Mouse (Mus musculus) common myeloid progenitor, adult 5-6 weeks (primary cell): ENCODE data around the gene Alg12. TPM values are rescaled to one million over a fixed set of nuclear protein-coding genes. Genes with fewer than 3 reads are reported as not detected.

Experiments used
- ATAC-seq: replicated peaks from 2 replicates; pipeline ENCODE4 v1.8.0; 2016; ENCODE audit warnings: low read depth, mild to moderate bottlenecking, moderate TSS enrichment, inconsistent platforms; ENCODE audit not compliant: poor library complexity, severe bottlenecking
- total RNA-seq: library from RNA; stranded (forward); fragments of 200-1000, 187-1606 nt; gene quantifications from 2 replicates; pipeline ENCODE4 v1.2.3, GENCODE M21; 2017

Alg12 gene
- total RNA-seq, 1 experiment from 2014 or later: 5.0 TPM

DNA sequence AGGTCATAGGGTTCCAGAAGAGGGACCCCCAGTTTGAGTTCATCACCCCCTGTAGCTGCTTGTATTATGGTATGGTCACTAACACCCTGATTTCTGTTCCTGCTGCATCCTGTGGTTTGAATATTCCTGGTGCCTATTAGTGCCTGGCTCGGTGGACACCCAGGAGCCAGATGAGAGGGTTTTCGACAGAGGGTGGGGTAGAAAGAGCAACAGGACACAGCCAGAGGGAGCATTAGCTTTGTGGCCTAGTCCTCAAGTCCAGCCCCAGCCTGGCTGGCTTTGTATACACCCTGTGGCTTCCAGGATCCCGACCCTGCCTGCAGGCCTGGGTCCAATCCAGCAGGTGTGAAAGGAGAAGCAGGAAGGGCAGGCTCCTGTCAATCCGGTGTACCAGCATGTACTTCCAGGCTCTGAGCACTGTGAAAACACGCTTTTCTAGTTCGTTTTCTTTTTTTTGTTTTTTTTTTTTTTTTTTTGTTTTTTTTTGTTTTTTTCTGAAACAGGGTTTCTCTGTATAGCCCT, 36.8 kb upstream of the Alg12 start:
- ATAC-seq: no peak

DNA sequence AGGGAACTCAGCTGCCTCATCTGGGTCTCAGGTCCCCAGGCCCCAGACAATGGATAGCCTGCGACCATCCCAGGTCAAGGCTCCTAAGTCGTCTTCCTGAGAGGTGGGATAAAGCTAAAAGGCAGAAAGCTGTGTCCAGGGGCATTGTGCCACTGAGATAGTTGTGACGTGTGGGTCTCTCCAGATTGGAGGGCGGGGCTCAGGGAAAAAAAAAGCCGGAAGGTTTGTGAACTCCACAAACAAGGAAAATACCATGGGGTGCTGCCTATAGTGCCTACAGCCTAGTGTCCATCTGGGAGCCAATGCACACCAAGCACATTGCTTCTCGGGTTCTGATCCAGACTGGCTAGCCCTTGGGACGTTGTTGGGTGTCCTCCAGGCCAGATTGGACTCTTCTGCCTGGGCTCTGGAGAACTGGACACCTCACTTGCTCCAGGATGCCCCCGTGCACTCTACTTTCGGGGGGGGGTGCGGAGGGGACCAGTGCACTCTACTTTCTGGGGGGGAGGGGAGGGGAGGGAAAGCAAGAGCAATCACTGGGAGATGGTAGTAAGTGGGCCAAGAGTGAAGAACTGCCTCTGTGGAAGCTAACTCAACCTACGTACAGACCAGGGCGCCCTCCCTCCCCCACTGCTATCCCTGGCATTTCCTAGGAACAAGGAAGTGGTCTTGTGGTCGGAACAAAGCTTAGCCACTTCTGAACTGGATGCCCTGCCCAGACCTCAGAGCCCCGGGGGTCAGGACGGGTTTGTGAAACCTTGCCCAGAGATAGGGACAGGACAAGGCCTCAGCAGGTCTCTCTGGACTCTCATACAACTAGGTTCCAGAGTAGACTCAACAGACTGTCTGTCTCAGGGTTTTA, 36.1 kb upstream of the Alg12 start:
- ATAC-seq: peak; percentile 88

- ATAC-seq: no peak
Measured at GRCm38 (mm10) chr15:88854119-88854968, 35.2 kb upstream of the Alg12 start.

DNA sequence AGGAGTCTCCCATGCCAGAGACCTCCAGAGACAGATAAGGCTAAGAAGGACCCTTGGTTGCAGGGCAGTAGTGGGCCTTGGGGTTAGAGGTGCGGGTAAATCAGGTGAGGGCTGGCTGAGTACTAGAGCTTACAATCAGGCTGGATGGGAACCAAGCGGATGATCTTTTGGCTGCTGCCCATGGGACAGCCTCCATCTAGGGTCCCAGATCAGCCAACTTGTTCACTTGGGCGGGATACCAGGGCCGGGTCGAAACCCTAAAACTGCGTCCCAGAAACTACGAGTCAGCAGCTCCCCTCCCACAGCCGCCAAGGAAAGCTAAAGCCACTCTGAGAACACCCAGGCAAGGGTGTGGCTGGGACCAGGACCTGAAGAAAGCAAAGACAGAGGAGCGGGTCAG, 34.0 kb upstream of the Alg12 start:
- no peak for ATAC-seq

DNA sequence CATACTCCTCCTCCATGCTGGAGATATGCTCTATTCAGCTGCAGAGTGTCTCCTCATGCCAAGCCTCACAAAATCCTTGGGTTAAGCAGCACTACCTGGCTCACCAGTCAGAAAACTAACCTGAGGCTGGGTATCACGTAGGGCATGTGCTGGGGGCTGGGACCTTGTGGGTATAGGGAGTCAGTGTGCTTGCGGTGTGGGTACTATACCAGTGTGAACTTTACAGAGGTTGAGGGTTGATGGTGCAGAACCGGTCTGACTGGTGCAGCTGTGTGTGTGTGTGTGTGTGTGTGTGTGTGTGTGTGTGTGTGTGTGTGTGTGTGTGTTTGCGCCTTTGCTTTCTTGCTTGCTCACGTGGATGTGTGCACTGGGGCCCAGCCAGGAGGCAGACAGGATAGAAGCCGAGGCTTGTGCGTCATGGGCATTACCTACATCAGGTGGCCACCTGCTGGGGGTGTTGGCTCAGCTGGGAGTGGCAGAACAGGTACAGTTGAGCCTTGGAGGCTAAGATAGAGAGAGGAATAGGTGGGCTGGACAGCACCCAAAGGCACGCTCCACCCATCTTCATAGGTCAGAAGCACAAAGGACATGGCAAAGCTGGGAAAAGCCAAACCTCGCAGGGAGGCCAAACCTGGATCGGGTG, 32.5 kb upstream of the Alg12 start:
- ATAC-seq: no peak

- ATAC-seq: no peak
Measured at GRCm38 (mm10) chr15:88851076-88851475, 32.0 kb upstream of the Alg12 start.

DNA sequence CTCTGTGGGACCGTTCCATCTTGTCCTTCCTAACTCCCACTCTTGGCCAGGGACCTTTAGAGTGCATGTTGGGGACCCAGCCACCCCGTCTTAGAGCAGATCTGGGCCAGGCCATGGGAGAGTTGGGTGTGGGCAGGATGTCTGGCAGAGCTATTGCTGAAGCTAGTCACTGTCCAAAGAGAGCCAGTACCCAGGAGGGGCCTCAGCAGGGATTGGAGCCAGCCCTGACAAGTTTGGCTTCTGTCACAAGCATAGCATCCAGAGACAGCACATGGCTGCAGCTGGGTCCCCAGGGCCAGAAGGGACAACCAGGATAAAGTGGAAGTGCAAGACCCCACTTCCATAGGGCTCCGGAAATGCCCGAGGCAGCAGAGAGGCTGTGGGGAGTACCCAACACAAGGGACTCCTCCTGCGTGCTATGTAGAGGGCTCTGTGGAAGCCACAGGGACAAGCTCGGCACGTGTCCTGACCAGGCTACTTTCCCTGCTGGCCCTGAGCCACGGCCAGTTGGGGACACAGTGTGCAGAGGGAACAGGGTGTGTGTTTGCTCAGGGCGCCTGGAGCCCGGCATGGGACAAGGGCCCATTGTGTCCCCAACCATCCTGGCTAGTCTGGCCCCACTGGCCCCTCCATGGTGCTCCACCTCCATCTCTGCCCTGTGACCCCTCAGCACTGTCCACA, 31.2 kb upstream of the Alg12 start:
- no peak for ATAC-seq

GRCm38 (mm10) chr15:88849621-88850020, 30.5 kb upstream of the Alg12 start:
- ATAC-seq: no peak

GRCm38 (mm10) chr15:88848661-88849060, 29.5 kb upstream of the Alg12 start:
- ATAC-seq: no peak

- no peak for ATAC-seq
Measured at GRCm38 (mm10) chr15:88844966-88845365, 25.8 kb upstream of the Alg12 start.

DNA sequence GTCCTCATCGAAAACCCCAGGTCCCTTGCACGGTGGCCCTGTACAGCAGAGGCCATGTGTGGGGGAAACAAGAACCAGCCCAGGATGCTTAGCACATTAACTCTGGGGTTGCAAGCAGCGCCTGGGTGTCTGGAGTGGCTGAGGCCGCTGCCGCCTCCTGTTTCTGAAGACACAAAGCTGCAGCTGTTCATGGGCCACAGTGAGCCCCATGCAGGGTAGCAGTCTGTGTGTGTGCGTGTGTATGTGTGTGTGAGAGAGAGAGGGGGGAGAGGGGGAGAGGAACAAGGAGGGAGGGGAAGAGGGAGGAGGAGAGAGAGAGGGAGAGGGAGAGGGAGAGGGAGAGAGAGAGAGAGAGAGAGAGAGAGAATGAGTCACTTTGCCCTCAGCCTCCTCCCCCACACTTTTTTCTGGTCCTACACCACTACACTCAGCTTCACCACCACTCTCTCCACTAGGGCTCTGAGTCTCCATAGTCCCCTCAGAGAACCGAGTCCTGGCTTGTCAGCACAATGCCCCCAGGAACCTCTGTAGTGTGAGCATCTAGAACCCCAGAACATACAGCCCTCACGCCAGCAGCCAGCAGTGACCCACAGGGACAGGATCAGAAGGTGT, 24.5 kb upstream of the Alg12 start:
- ATAC-seq: peak; percentile 36; the same call in 1 of the 2 replicates

- ATAC-seq: no peak
Measured at GRCm38 (mm10) chr15:88842300-88842673, 23.2 kb upstream of the Alg12 start.

GRCm38 (mm10) chr15:88841580-88842299, 22.6 kb upstream of the Alg12 start:
- ATAC-seq: no peak

GRCm38 (mm10) chr15:88841160-88841559, 22.0 kb upstream of the Alg12 start:
- no peak for ATAC-seq

GRCm38 (mm10) chr15:88840126-88840525, 21.0 kb upstream of the Alg12 start:
- ATAC-seq: no peak

DNA sequence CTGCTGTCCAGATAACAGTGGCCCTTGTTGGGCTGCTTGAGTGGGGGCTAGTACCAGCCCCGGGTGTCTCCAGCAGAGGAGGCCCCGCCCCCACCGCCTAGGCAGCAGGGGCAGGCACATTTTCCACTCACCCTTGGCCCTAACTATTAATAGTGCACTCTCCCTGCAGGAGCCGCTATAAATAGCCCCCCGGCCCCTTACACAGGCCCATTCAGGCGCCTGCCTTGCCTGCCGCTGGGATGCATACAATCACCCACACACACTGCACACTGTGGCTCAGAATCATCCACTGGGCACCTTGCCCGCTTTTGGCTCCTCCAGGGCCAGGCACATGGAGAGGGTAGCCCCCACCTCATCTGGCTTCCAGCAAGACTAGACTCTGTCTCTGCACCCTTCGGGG, 20.2 kb upstream of the Alg12 start:
- no peak for ATAC-seq

- ATAC-seq: no peak
Measured at GRCm38 (mm10) chr15:88837977-88838376, 18.9 kb upstream of the Alg12 start.

GRCm38 (mm10) chr15:88837199-88837932, 18.2 kb upstream of the Alg12 start:
- ATAC-seq: peak; percentile 85
